Mouse (Mus musculus) liver, adult 2 months (tissue): ENCODE measurements at regions not wholly inside any gene's neighbourhood (a gene's known extent, or its start where the extent isn't known, plus 50 kb on each side); places are given as distances from the start of the nearest gene placed in this dataset.

Experiments
- DNase-seq: peaks from one replicate; pipeline ENCODE4 v3.0.0-alpha.2; 2011; ENCODE audit warnings: low read depth, low spot score; ENCODE audit errors: extremely low read depth
- H3K27ac ChIP-seq: fragments of 200-500 bp; replicated peaks from 2 replicates; pipeline ENCODE4 v1.5.1; 2012; ENCODE audit warnings: low read depth, mild to moderate bottlenecking, control low read depth, inconsistent platforms, low read length; ENCODE audit not compliant: insufficient read depth
- H3K27me3 ChIP-seq: fragments of 200-500 bp; 2 replicates; pipeline ENCODE4 v1.6.1; 2012; ENCODE audit warnings: mild to moderate bottlenecking, moderate library complexity, low read length, inconsistent platforms; ENCODE audit not compliant: control insufficient read depth, insufficient read depth
- H3K36me3 ChIP-seq: fragments of 200-500 bp; 2 replicates; pipeline ENCODE4 v1.6.1; 2012; ENCODE audit warnings: low read length, inconsistent platforms; ENCODE audit not compliant: control insufficient read depth, insufficient read depth
- H3K4me1 ChIP-seq: fragments of 200-500 bp; 2 replicates; pipeline ENCODE4 v1.6.1; 2011; ENCODE audit warnings: low read length; ENCODE audit not compliant: control insufficient read depth, insufficient read depth
- H3K4me3 ChIP-seq: fragments of 200-500 bp; 2 replicates; pipeline ENCODE4 v1.5.1; 2011; ENCODE audit warnings: low read depth, mild to moderate bottlenecking, control low read depth, low read length, moderate library complexity; ENCODE audit not compliant: insufficient read depth
- H3K79me2 ChIP-seq: fragments of 200-500 bp; 2 replicates; pipeline ENCODE4 v1.6.1; 2012; ENCODE audit warnings: inconsistent platforms, mild to moderate bottlenecking, low read length, moderate library complexity; ENCODE audit not compliant: control insufficient read depth, insufficient read depth
- H3K9ac ChIP-seq: fragments of 200-500 bp; 2 replicates; pipeline ENCODE4 v1.6.1; 2012; ENCODE audit warnings: low read depth, mild to moderate bottlenecking, control low read depth, inconsistent platforms, low read length
- CTCF ChIP-seq: fragments of 200-500 bp; IDR thresholded peaks from 2 replicates; pipeline ENCODE4 v1.5.1; 2011; ENCODE audit warnings: low read depth, low read length, control low read depth
- POLR2A ChIP-seq: fragments of 200-500 bp; IDR thresholded peaks from 2 replicates; pipeline ENCODE4 v1.6.1; 2011; ENCODE audit warnings: low read length, control low read depth; ENCODE audit not compliant: insufficient read depth; ENCODE audit errors: extremely low read depth
- whole genome bisulfite sequencing: fragments of 180-500 bp; shearing (Covaris S2); methylation state at CpG from one replicate; pipeline ENCODE4 v1.1.7; 2018; 5-methylcytosine and 5-hydroxymethylcytosine counted together

DNA sequence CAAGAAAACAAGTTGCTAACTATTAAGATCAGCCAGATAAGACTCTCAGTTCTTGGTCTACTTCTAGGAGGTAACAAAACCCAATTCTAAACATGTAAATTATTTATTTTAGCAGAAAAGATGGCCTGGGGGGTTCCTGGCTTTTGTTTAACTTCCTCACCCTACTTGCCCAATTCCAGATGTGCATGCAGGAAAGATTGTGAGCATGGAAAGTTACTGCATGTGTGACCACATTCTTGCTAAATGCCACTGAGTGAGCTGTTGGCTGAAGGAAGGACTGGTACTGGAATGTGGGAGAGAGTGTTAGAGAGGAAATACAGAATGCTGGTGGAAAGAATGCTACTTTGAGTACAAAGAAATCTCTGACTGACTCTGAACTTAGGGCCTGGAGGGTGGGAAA lies 72.1 kb upstream of the Vgll3 start:
- TF ChIP-seq POLR2A (no peak), CTCF (no peak)
- Histone ChIP-seq H3K4me3 (no peak overlapping the region), H3K27ac (no peak overlapping the region), H3K9ac (no peak overlapping the region), H3K4me1 (no peaks in the 10 kb centered on the region), H3K36me3 (no peaks in the 10 kb centered on the region), H3K79me2 (no peaks in the 10 kb centered on the region), H3K27me3 (no peaks in the 10 kb centered on the region)
- no peak for DNase-seq

DNA sequence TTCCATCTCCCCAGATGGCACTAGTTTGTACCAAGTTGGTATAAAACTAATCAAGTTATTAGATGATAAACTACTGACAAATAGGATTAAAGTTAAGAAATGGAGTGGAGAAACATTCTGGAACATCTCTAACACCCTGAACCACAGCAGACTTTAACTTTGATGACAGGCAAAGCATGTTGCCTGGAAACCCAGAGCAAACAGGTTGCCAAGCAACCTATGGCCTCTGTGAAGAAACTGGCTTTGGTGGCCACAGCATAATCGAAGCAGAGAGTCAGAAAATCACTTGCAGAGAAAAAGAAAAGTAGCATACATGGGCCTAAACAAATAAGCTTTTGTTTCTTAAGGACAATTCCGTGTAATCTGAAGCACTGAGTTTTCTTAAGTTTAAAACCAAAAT lies 59.4 kb upstream of the Vgll3 start:
- H3K4me3 ChIP-seq: no peak overlapping the region
- no peak overlapping the region for H3K27ac ChIP-seq
- no peak overlapping the region for H3K9ac ChIP-seq
- no peaks in the 10 kb centered on the region for H3K4me1 ChIP-seq
- no peaks in the 10 kb centered on the region for H3K79me2 ChIP-seq
- no peaks in the 10 kb centered on the region for H3K27me3 ChIP-seq
- 42% methylated on average over 2 of the region's 2 CpGs for WGBS
- TF ChIP-seq POLR2A: no peak
- no peak for TF ChIP-seq CTCF
- peak; percentile 4 for DNase-seq
- H3K36me3 ChIP-seq: no peaks in the 10 kb centered on the region
